Comparison of ENCODE assay signal across 8 mouse cellular contexts in genomic region chr4:140245286-140246179, GRCm38 (mm10). TPM values are rescaled to one million over a fixed set of nuclear protein-coding genes. Genes with fewer than 3 reads are reported as not detected.
A peak's percentile ranks its signal among the peaks of the same experiment; 100 is the strongest.
DNase-seq lines count a peak whose midpoint lies in the region; ATAC-seq and TF ChIP-seq lines count a peak whose summit lies in the region.

No protein-coding gene starts in this region.

- peaks cover 98% of the 10 kb centered on the region for H3K27me3 ChIP-seq in kidney, embryonic 15.5 days
- no peaks in the 10 kb centered on the region for H3K27me3 ChIP-seq in cerebellum, adult 2 months (ENCODE audit: control insufficient read depth, insufficient read depth, low read length)
- H3K27me3 ChIP-seq in hindbrain, embryonic 12.5 days = peaks cover 81% of the 10 kb centered on the region
- H3K27me3 ChIP-seq in midbrain, postnatal 0 days (ENCODE audit: insufficient read depth, low read length) = 0 out of 2 replicates have a peak, but pooled peaks cover 4% of the 10 kb centered on the region

- peaks cover 44% of the 10 kb centered on the region for H3K4me1 ChIP-seq in kidney, embryonic 15.5 days
- H3K4me1 ChIP-seq in cerebellum, adult 2 months (ENCODE audit: control insufficient read depth, insufficient read depth, low read length) = peaks cover 26% of the 10 kb centered on the region
- peaks cover 50% of the 10 kb centered on the region for H3K4me1 ChIP-seq in hindbrain, embryonic 12.5 days
- H3K4me1 ChIP-seq in midbrain, postnatal 0 days (ENCODE audit: insufficient read depth, low read length) = peaks cover 10% of the 10 kb centered on the region; the same call in 1 of the 2 replicates

- 0 out of 2 replicates have a peak, but pooled peaks have one; percentile 24 for ATAC-seq in kidney, embryonic 15.5 days (replicated peaks; ENCODE audit: low FRiP score)
- peak; percentile 20; the same call in 1 of the 2 replicates for ATAC-seq in hindbrain, embryonic 12.5 days (ENCODE audit: low FRiP score)
- ATAC-seq in midbrain, postnatal 0 days (ENCODE audit: low FRiP score) = peak; percentile 3; the same call in 1 of the 2 replicates

- peak overlapping the region; percentile 57 for H3K4me2 ChIP-seq in kidney, embryonic 15.5 days
- H3K4me2 ChIP-seq in hindbrain, embryonic 12.5 days (replicated peaks) = peak overlapping the region; percentile 90
- peak overlapping the region; percentile 75 for H3K4me2 ChIP-seq in midbrain, postnatal 0 days (ENCODE audit: low read depth, low read length, poor library complexity, severe bottlenecking)

- H3K4me3 ChIP-seq in kidney, embryonic 15.5 days (replicated peaks) = peak overlapping the region; percentile 37
- peak overlapping the region; percentile 95 for H3K4me3 ChIP-seq in cerebellum, adult 2 months (replicated peaks; ENCODE audit: insufficient read depth, low read depth, low read length)
- H3K4me3 ChIP-seq in hindbrain, embryonic 12.5 days = peak overlapping the region; percentile 51
- peak overlapping the region; percentile 78 for H3K4me3 ChIP-seq in midbrain, postnatal 0 days (ENCODE audit: low read depth, low read length)

- no peak overlapping the region for H3K9ac ChIP-seq in kidney, embryonic 15.5 days
- peak overlapping the region; percentile 74 for H3K9ac ChIP-seq in hindbrain, embryonic 12.5 days
- H3K9ac ChIP-seq in midbrain, postnatal 0 days (replicated peaks; ENCODE audit: low read length, poor library complexity, severe bottlenecking) = peak overlapping the region; percentile 75

- H3K27ac ChIP-seq in kidney, embryonic 15.5 days = no peak overlapping the region
- H3K27ac ChIP-seq in cerebellum, adult 2 months (ENCODE audit: insufficient read depth, low read length) = peak overlapping the region; percentile 85
- H3K27ac ChIP-seq in hindbrain, embryonic 12.5 days = peak overlapping the region; percentile 56; the same call in 1 of the 2 replicates
- peak overlapping the region; percentile 77 for H3K27ac ChIP-seq in midbrain, postnatal 0 days (ENCODE audit: low read depth, low read length)

- H3K36me3 ChIP-seq in kidney, embryonic 15.5 days = no peaks in the 10 kb centered on the region
- H3K36me3 ChIP-seq in hindbrain, embryonic 12.5 days = no peaks in the 10 kb centered on the region
- H3K36me3 ChIP-seq in midbrain, postnatal 0 days (ENCODE audit: insufficient read depth, low read length) = no peaks in the 10 kb centered on the region

- no peak for DNase-seq in kidney, adult 8-10 months
- peak; percentile 87 to 91 for DNase-seq in cerebellum, adult 2 months
- DNase-seq in midbrain, postnatal 0 days (ENCODE audit: low spot score) = peak; percentile 82
- DNase-seq in gastrocnemius, postnatal 36 days = no peak
- no peak for DNase-seq in frontal cortex, postnatal 25 days (ENCODE audit: low spot score in 2 of 2)
- DNase-seq in urinary bladder, adult 2 months (ENCODE audit: low spot score) = no peak

- 0 out of 2 replicates have a peak, but pooled peaks have one; percentile 26 for TF ChIP-seq POLR2A in cerebellum, adult 2 months (IDR thresholded peaks at IDR 0.05; ENCODE audit: borderline replicate concordance, insufficient read depth, low read length)

- H3K9me3 ChIP-seq in kidney, embryonic 15.5 days (replicated peaks) = no peaks in the 10 kb centered on the region
- no peaks in the 10 kb centered on the region for H3K9me3 ChIP-seq in hindbrain, embryonic 12.5 days (replicated peaks)
- no peaks in the 10 kb centered on the region for H3K9me3 ChIP-seq in midbrain, postnatal 0 days (ENCODE audit: low read length)

- 1% methylated on average over 23 of the region's 23 CpGs for WGBS in kidney, embryonic 15.5 days
- WGBS in cerebellum, adult 2 months = 1% methylated on average over 23 of the region's 23 CpGs
- WGBS in hindbrain, embryonic 12.5 days = 2% methylated on average over 23 of the region's 23 CpGs
- under 1% methylated on average over 23 of the region's 23 CpGs for WGBS in midbrain, postnatal 0 days

- intact Hi-C loops in gastrocnemius, postnatal 36 days (cut with DNase I) = no loop called here

- TF ChIP-seq CTCF in cerebellum, adult 2 months (IDR thresholded peaks at IDR 0.05; ENCODE audit: borderline replicate concordance, insufficient read depth, low read depth, low read length) = peak; percentile 52; the same call in 1 of the 2 replicates
- peak; percentile 72 for TF ChIP-seq CTCF in midbrain, postnatal 0 days (IDR thresholded peaks at IDR 0.05)

RNA-seq across cellular contexts. Expression of gene Igsf21, which starts 1.1 kb away (rescaled TPM):
- polyA plus RNA-seq in kidney, embryonic 15.5 days (2015; fragmentation: Nextera tagmentation; extraction: Ambion mirVana) = 1.2 and 1.4 TPM in 2 replicates
- polyA plus RNA-seq in cerebellum, adult 2 months (2012; rRNA removed) = 55.2 and 63.4 TPM in 2 replicates
- polyA plus RNA-seq in hindbrain, embryonic 12.5 days (2016; fragmentation: Nextera tagmentation; extraction: Ambion mirVana) = 14.7 and 15.0 TPM in 2 replicates
- total RNA-seq in midbrain, postnatal 0 days (2014; rRNA removed) = 115 and 145 TPM in 2 replicates
- polyA plus RNA-seq in midbrain, postnatal 0 days (2015; fragmentation: Nextera tagmentation; extraction: Ambion mirVana) = 146 TPM in 2 replicates
- under 1 TPM in 1 of 2 experiments, not detected in 1; 0.18 TPM for total RNA-seq in gastrocnemius, postnatal 36 days (2021)
- polyA plus RNA-seq in urinary bladder, adult 2 months (2012; rRNA removed) = 0.26 and 0.65 TPM in 2 replicates

Comparison
In these comparisons a context has a peak if more than half of its experiments do, and no peak if none do; other contexts are left out.
1. H3K4me3 ChIP-seq: peak in every context shown above with its lines; median percentile 95 in cerebellum, adult 2 months; 78 in midbrain, postnatal 0 days; 51 in hindbrain, embryonic 12.5 days; 37 in kidney, embryonic 15.5 days.
2. DNase-seq: peak in cerebellum, adult 2 months (2 of 2) and midbrain, postnatal 0 days (single experiment); none in kidney, adult 8-10 months (0 of 2), gastrocnemius, postnatal 36 days (0 of 2), frontal cortex, postnatal 25 days (0 of 2) and urinary bladder, adult 2 months (single experiment).
3. Peak in every context shown above with its lines, with median percentiles within 50 percentile points of each other: ATAC-seq and H3K4me2 ChIP-seq.